Mouse (Mus musculus) cerebellum, adult 2 months (tissue): Measurements from ENCODE around the gene 9930104L06Rik.
A peak's percentile ranks its signal among the peaks of the same experiment; 100 is the strongest.

Experiments used
- CTCF ChIP-seq: fragments of 200-500 bp; IDR thresholded peaks from 2 replicates; pipeline ENCODE4 v1.5.1; 2011; ENCODE audit warnings: low read depth, mild to moderate bottlenecking, control low read depth, low read length, moderate library complexity, borderline replicate concordance; ENCODE audit not compliant: insufficient read depth
- POLR2A ChIP-seq: fragments of 200-500 bp; IDR thresholded peaks from 2 replicates; pipeline ENCODE4 v1.6.1; 2011; ENCODE audit warnings: low read length, control low read depth, borderline replicate concordance; ENCODE audit not compliant: insufficient read depth

- TF ChIP-seq POLR2A (peak; percentile 48), CTCF (peak; percentile 20; the same call in 1 of the 2 replicates)
These were observed 42.1 kb upstream of the 9930104L06Rik start for GRCm38 (mm10) chr4:124894508-124895428.
